In genomic region chr9:20898511-20899073, GRCm38 (mm10) we compare ENCODE assay signal across 8 mouse cellular contexts. TPM values are rescaled to one million over a fixed set of nuclear protein-coding genes. Genes with fewer than 3 reads are reported as not detected.
DNase-seq lines count a peak whose midpoint lies in the region; ATAC-seq and TF ChIP-seq lines count a peak whose summit lies in the region.

Gene Eif3g (minus strand): TSS chr9:20898623.

- peak; percentile 72 for ATAC-seq in heart, embryonic 14.5 days (ENCODE audit: insufficient number of reproducible peaks, insufficient read depth, low FRiP score, low read depth)
- ATAC-seq in liver, postnatal 0 days: peak; percentile 88
- ATAC-seq in neural tube, embryonic 13.5 days (ENCODE audit: low read depth): peak; percentile 86

- peak within 1 kb of the TSS; percentile 98 for H3K4me3 ChIP-seq in ES-Bruce4 (ENCODE audit: low read depth, low read length)
- peak within 1 kb of the TSS; percentile 79 to 98 for H3K4me3 ChIP-seq in heart, embryonic 14.5 days (ENCODE audit: control insufficient read depth in 1 of 2, insufficient read depth in 1 of 2, low read depth in 1 of 2, low read length in 2 of 2)
- H3K4me3 ChIP-seq in liver, postnatal 0 days (ENCODE audit: low read depth, low read length): peak within 1 kb of the TSS; percentile 89
- H3K4me3 ChIP-seq in neural tube, embryonic 13.5 days: peak within 1 kb of the TSS; percentile 94

- H3K27ac ChIP-seq in ES-Bruce4 (ENCODE audit: insufficient read depth, low read length): no peak within 1 kb of the TSS
- peak within 1 kb of the TSS in 1 of 2 experiments; percentile 44; a peak in 2 of 4 replicates for H3K27ac ChIP-seq in heart, embryonic 14.5 days (replicated peaks in 1 of 2; ENCODE audit: control insufficient read depth in 1 of 2, insufficient read depth in 1 of 2, low read depth in 2 of 2, low read length in 2 of 2)
- peak within 1 kb of the TSS; percentile 73 for H3K27ac ChIP-seq in liver, postnatal 0 days (ENCODE audit: low read depth)
- peak within 1 kb of the TSS; percentile 43; the same call in 1 of the 2 replicates for H3K27ac ChIP-seq in neural tube, embryonic 13.5 days (replicated peaks)

- peak within 1 kb of the TSS; percentile 95 for H3K9ac ChIP-seq in ES-Bruce4 (ENCODE audit: low read depth, poor library complexity, severe bottlenecking)
- H3K9ac ChIP-seq in heart, embryonic 14.5 days (ENCODE audit: low read length): peak within 1 kb of the TSS; percentile 98
- H3K9ac ChIP-seq in liver, postnatal 0 days (replicated peaks): peak within 1 kb of the TSS; percentile 89
- H3K9ac ChIP-seq in neural tube, embryonic 13.5 days: peak within 1 kb of the TSS; percentile 94

- peaks cover 27% of the 10 kb centered on the region for H3K36me3 ChIP-seq in ES-Bruce4 (ENCODE audit: control insufficient read depth, insufficient read depth, low read length, poor library complexity, severe bottlenecking)
- peaks cover 37% of the 10 kb centered on the region for H3K36me3 ChIP-seq in heart, embryonic 14.5 days (ENCODE audit: control insufficient read depth, insufficient read depth, low read length)
- peaks cover 27% of the 10 kb centered on the region for H3K36me3 ChIP-seq in liver, postnatal 0 days (replicated peaks; ENCODE audit: insufficient read depth, low read length)
- peaks cover 36% of the 10 kb centered on the region for H3K36me3 ChIP-seq in neural tube, embryonic 13.5 days

- no peaks in the 10 kb centered on the region for H3K27me3 ChIP-seq in ES-Bruce4 (ENCODE audit: control insufficient read depth, insufficient read depth, low read length, poor library complexity, severe bottlenecking)
- H3K27me3 ChIP-seq in heart, embryonic 14.5 days (ENCODE audit: control insufficient read depth, insufficient read depth, low read length): no peaks in the 10 kb centered on the region
- no peaks in the 10 kb centered on the region for H3K27me3 ChIP-seq in liver, postnatal 0 days (ENCODE audit: insufficient read depth, low read length)
- no peaks in the 10 kb centered on the region for H3K27me3 ChIP-seq in neural tube, embryonic 13.5 days

- no peaks in the 10 kb centered on the region for H3K9me3 ChIP-seq in ES-Bruce4 (replicated peaks; ENCODE audit: control insufficient read depth, insufficient read depth, low read length, poor library complexity, severe bottlenecking)
- H3K9me3 ChIP-seq in heart, embryonic 14.5 days (ENCODE audit: control insufficient read depth, low read length): no peaks in the 10 kb centered on the region
- H3K9me3 ChIP-seq in liver, postnatal 0 days (ENCODE audit: low read length): no peaks in the 10 kb centered on the region
- H3K9me3 ChIP-seq in neural tube, embryonic 13.5 days: no peaks in the 10 kb centered on the region

- DNase-seq in c-Kit-positive CD71-negative TER-119-negative erythroid progenitor cells, embryonic 14.5 days (ENCODE audit: low read depth): peak; percentile 80
- DNase-seq in fibroblast of lung, adult 2 months (ENCODE audit: low read depth): peak; percentile 57
- peak; percentile 90 for DNase-seq in kidney, postnatal 14 days
- DNase-seq in liver, postnatal 0 days: peak; percentile 91
- DNase-seq in telencephalon, adult 2 months (ENCODE audit: low read depth, low spot score): peak; percentile 83

- no peak for TF ChIP-seq POLR2A in ES-Bruce4 (IDR thresholded peaks at IDR 0.05; ENCODE audit: insufficient read depth, low read length)

- peak; percentile 84 for TF ChIP-seq CTCF in ES-Bruce4 (IDR thresholded peaks at IDR 0.05; ENCODE audit: low read depth, low read length)
- TF ChIP-seq CTCF in liver, postnatal 0 days (IDR thresholded peaks at IDR 0.05; ENCODE audit: low read depth): peak; percentile 98

- peak within 1 kb of the TSS; percentile 93 for H3K4me2 ChIP-seq in heart, embryonic 14.5 days (ENCODE audit: low read length)
- H3K4me2 ChIP-seq in liver, postnatal 0 days (ENCODE audit: low read depth, low read length): peak within 1 kb of the TSS; percentile 90
- peak within 1 kb of the TSS; percentile 100 for H3K4me2 ChIP-seq in neural tube, embryonic 13.5 days

- H3K4me1 ChIP-seq in ES-Bruce4 (ENCODE audit: control insufficient read depth, insufficient read depth, low read length): no peaks in the 10 kb centered on the region
- peaks cover 11 to 18% of the 10 kb centered on the region in 2 experiments for H3K4me1 ChIP-seq in heart, embryonic 14.5 days (ENCODE audit: control insufficient read depth in 2 of 2, insufficient read depth in 2 of 2, low read length in 2 of 2)
- peaks cover 13% of the 10 kb centered on the region for H3K4me1 ChIP-seq in liver, postnatal 0 days (ENCODE audit: insufficient read depth)
- H3K4me1 ChIP-seq in neural tube, embryonic 13.5 days (replicated peaks): peaks cover 18% of the 10 kb centered on the region

- WGBS in heart, embryonic 14.5 days: 3% methylated on average over 34 of the region's 34 CpGs
- WGBS in liver, postnatal 0 days (ENCODE audit: insufficient replicate concordance): 5% methylated on average over 33 of the region's 34 CpGs
- WGBS in neural tube, embryonic 13.5 days: 3% methylated on average over 34 of the region's 34 CpGs

- TF ChIP-seq EP300 in ES-Bruce4 (IDR thresholded peaks at IDR 0.05; ENCODE audit: insufficient read depth, low read depth, low read length): 0 out of 2 replicates have a peak, but pooled peaks have one; percentile 18
- TF ChIP-seq EP300 in liver, postnatal 0 days (IDR thresholded peaks at IDR 0.05; ENCODE audit: low read depth): peak; percentile 65; the same call in 1 of the 2 replicates

RNA-seq across cellular contexts. Expression of gene Eif3g, which starts in this region (rescaled TPM):
- 206 and 216 TPM in 2 replicates for polyA plus RNA-seq in ES-Bruce4 (2011; ENCODE audit: insufficient read depth, insufficient read length, low read depth, missing spikeins)
- polyA plus RNA-seq in heart, embryonic 14.5 days (2014; fragmentation: Nextera tagmentation; extraction: Ambion mirVana): 188 and 202 TPM in 2 replicates
- polyA plus RNA-seq in liver, postnatal 0 days (2015; fragmentation: Nextera tagmentation; extraction: Ambion mirVana): 128 and 129 TPM in 2 replicates
- polyA plus RNA-seq in neural tube, embryonic 13.5 days (2015; fragmentation: Nextera tagmentation; extraction: Ambion mirVana): 253 and 267 TPM in 2 replicates
